ENCODE assay signal across 9 mouse cellular contexts in the genomic region with DNA sequence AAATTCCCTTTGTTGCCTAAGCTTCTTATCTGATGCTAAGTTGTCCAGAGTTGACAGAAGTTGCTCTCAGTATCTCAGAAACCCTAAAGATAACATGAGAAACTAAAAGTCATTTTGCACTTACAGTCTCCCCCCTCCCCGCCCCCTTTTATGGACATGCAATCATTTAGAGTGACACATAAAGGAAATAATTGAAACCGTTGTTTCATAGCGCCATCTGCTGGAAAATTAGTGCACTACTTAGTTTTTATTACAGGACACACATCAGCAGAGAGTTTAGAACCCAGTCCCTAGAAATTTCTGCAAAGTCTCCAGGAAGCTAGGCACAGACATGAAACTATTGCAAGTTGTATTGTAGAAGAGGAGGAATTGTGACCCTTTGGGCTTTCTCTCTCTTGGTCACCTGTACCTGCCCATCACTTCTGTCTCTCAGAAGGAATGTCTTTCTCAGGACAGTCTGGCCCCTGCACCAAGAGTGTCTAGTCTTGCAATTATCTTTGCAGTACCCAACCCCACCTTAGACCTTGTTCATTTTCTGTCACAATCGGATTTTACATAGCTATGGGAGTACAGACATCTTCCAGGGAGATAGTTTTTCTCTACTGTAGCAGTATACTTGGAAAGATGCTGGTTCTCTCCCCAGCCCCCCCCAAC. TPM values are rescaled to one million over a fixed set of nuclear protein-coding genes. Genes with fewer than 3 reads are reported as not detected.
A peak's percentile ranks its signal among the peaks of the same experiment; 100 is the strongest.
DNase-seq lines count a peak whose midpoint lies in the region; ATAC-seq and TF ChIP-seq lines count a peak whose summit lies in the region.
"Had no signal": no experiment of that assay in that cellular context is flagged by ENCODE, and none has a peak within 500 bp of the region (broad histone marks: within the 10 kb centered on the region; RNA-seq: fewer than 3 reads in every experiment).

No protein-coding gene starts in this region.

- intact Hi-C loops in left cerebral cortex, postnatal 10 days (cut with DNase I) = loop anchor here (5.0 kb wide), 1 partner anchor 403 kb away; no protein-coding TSS in a partner anchor

- 10% methylated on average over 4 of the region's 4 CpGs for WGBS in intestine, postnatal 0 days

- H3K9me3 ChIP-seq in intestine, postnatal 0 days (ENCODE audit: control insufficient read depth) = no peaks in the 10 kb centered on the region

- DNase-seq in layer of hippocampus, adult 2 months (ENCODE audit: low spot score in 2 of 2) = peak; percentile 8 to 27
- no peak for DNase-seq in layer of hippocampus, adult 9-10 months (ENCODE audit: low spot score)
- DNase-seq in MEL-GATA-1-ER (ENCODE audit: extremely low read depth, low read depth) = peak; percentile 76
- DNase-seq in embryo, embryonic 10.5 days (ENCODE audit: low spot score) = peak; percentile 84
- DNase-seq in retina, postnatal 1 day = peak; percentile 83
- DNase-seq in layer of hippocampus, adult 9-11 months = no peak
- no peak for DNase-seq in left cerebral cortex, postnatal 10 days (ENCODE audit: extremely low spot score in 1 of 2, low spot score in 2 of 2)

- peak; percentile 75 for TF ChIP-seq CTCF in layer of hippocampus, adult 2 months (conservative IDR thresholded peaks at IDR 0.05)
- peak; percentile 82 for TF ChIP-seq CTCF in intestine, postnatal 0 days (IDR thresholded peaks at IDR 0.05; ENCODE audit: low read depth)

- ATAC-seq in intestine, postnatal 0 days = peak; percentile 63

- no peaks in the 10 kb centered on the region for H3K4me1 ChIP-seq in intestine, postnatal 0 days (replicated peaks; ENCODE audit: control insufficient read depth, insufficient read depth, low read length)

- no peak overlapping the region for H3K4me2 ChIP-seq in intestine, postnatal 0 days (replicated peaks; ENCODE audit: low read depth)

- no peak overlapping the region for H3K27ac ChIP-seq in layer of hippocampus, adult 2 months
- no peak overlapping the region for H3K27ac ChIP-seq in intestine, postnatal 0 days (ENCODE audit: low read depth, low read length)

- H3K36me3 ChIP-seq in intestine, postnatal 0 days (ENCODE audit: control insufficient read depth, insufficient read depth) = no peaks in the 10 kb centered on the region

- H3K9ac ChIP-seq in intestine, postnatal 0 days (ENCODE audit: low read depth, low read length) = no peak overlapping the region

- H3K27me3 ChIP-seq in intestine, postnatal 0 days (replicated peaks; ENCODE audit: control insufficient read depth, insufficient read depth, low read length) = no peaks in the 10 kb centered on the region

- no peak overlapping the region for H3K4me3 ChIP-seq in layer of hippocampus, adult 2 months
- H3K4me3 ChIP-seq in intestine, postnatal 0 days (ENCODE audit: low read depth, low read length) = no peak overlapping the region
- H3K4me3 ChIP-seq: erythroblast, embryonic 14.5 days had no signal

RNA-seq across cellular contexts. Expression of a gene that starts 20.2 kb away (rescaled TPM):
- total RNA-seq in layer of hippocampus, adult 2 months (2021) = not detected
- 0.12 and 0.16 TPM in 2 replicates for polyA plus RNA-seq in intestine, postnatal 0 days (2015; fragmentation: Nextera tagmentation; extraction: Ambion mirVana)
- total RNA-seq in left cerebral cortex, postnatal 10 days (2021) = not detected

Comparison
In these comparisons a context has a peak if more than half of its experiments do, and no peak if none do; other contexts are left out.
1. DNase-seq: peak in layer of hippocampus, adult 2 months (2 of 2), MEL-GATA-1-ER (single experiment), embryo, embryonic 10.5 days (single experiment) and retina, postnatal 1 day (single experiment); none in layer of hippocampus, adult 9-10 months (single experiment), layer of hippocampus, adult 9-11 months (single experiment) and left cerebral cortex, postnatal 10 days (0 of 2).